Mouse (Mus musculus) small intestine, adult 2 months (tissue): ENCODE results near the gene Grpel1. TPM values are rescaled to one million over a fixed set of nuclear protein-coding genes. Genes with fewer than 3 reads are reported as not detected.

Experiments used
- H3K27ac ChIP-seq: fragments of 200-500 bp; 2 replicates; pipeline ENCODE4 v1.5.1; 2012; ENCODE audit warnings: low read depth, low read length, control low read depth, inconsistent platforms; ENCODE audit not compliant: insufficient read depth
- H3K27me3 ChIP-seq: fragments of 200-500 bp; 2 replicates; pipeline ENCODE4 v1.6.1; 2012; ENCODE audit warnings: mild to moderate bottlenecking, moderate library complexity, low read length, inconsistent platforms; ENCODE audit not compliant: control insufficient read depth, insufficient read depth
- H3K36me3 ChIP-seq: fragments of 200-500 bp; 2 replicates; pipeline ENCODE4 v1.6.1; 2012; ENCODE audit warnings: mild to moderate bottlenecking, low read length, control low read depth, inconsistent platforms; ENCODE audit not compliant: control insufficient read depth, insufficient read depth
- H3K4me1 ChIP-seq: fragments of 200-500 bp; 2 replicates; pipeline ENCODE4 v1.6.1; 2012; ENCODE audit warnings: low read length, inconsistent platforms, mixed read lengths; ENCODE audit not compliant: control insufficient read depth, insufficient read depth, insufficient read length
- H3K4me3 ChIP-seq: fragments of 200-500 bp; 2 replicates; pipeline ENCODE4 v1.5.1; 2012; ENCODE audit warnings: low read depth, mild to moderate bottlenecking, control low read depth, inconsistent platforms, low read length, moderate library complexity
- CTCF ChIP-seq: fragments of 200-500 bp; IDR thresholded peaks from 2 replicates; pipeline ENCODE4 v1.5.1; 2012; ENCODE audit warnings: low read depth, mild to moderate bottlenecking, control low read depth, inconsistent platforms, low read length, moderate library complexity, mixed read lengths; ENCODE audit not compliant: insufficient replicate concordance, insufficient read length; ENCODE audit errors: extremely low read depth
- POLR2A ChIP-seq: fragments of 200-500 bp; IDR thresholded peaks from 2 replicates; pipeline ENCODE4 v1.6.1; 2012; ENCODE audit warnings: low read depth, mild to moderate bottlenecking, control low read depth, inconsistent platforms, low read length, moderate library complexity
- WGBS: fragments of 180-500 bp; shearing (Covaris S2); methylation state at CpG from one replicate; pipeline ENCODE4 v1.1.7; 2018; 5-methylcytosine and 5-hydroxymethylcytosine counted together
- polyA plus RNA-seq: library from polyadenylated mRNA; depleted of rRNA; stranded (reverse); fragments of >200 nt; gene quantifications from 2 replicates; pipeline ENCODE4 v1.2.3, GENCODE M21; 2012

The Grpel1 gene
- polyA plus RNA-seq, 1 experiment, result 9.0 TPM

DNA sequence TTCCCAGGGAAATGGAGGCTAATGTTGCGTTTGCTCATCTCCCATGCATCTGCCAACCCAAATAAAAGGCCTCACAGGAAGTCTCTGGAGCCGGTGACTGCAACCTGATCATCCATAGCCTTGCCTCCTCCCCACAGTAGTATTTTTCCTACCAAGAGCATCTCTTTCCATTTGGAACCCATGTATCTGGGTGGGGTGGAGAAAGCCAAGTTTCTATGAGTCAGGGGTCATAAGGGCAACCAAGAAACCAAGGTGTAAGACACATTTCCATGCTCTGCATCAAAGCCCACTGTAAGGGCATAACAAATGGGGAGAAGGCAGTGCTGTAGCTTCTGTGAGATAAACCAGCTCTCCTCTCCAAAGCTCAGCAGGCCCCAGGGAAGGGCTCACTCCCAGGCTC, 3.6 kb upstream of the Grpel1 start:
- Histone ChIP-seq H3K27me3 (no peaks in the 10 kb centered on the region), H3K4me3 (no peak overlapping the region), H3K27ac (no peak overlapping the region), H3K36me3 (no peaks in the 10 kb centered on the region), H3K4me1 (peaks cover 6% of the 10 kb centered on the region; the same call in 1 of the 2 replicates)
- TF ChIP-seq CTCF (no peak), POLR2A (no peak)
- 72% methylated on average over 2 of the region's 2 CpGs for WGBS

DNA sequence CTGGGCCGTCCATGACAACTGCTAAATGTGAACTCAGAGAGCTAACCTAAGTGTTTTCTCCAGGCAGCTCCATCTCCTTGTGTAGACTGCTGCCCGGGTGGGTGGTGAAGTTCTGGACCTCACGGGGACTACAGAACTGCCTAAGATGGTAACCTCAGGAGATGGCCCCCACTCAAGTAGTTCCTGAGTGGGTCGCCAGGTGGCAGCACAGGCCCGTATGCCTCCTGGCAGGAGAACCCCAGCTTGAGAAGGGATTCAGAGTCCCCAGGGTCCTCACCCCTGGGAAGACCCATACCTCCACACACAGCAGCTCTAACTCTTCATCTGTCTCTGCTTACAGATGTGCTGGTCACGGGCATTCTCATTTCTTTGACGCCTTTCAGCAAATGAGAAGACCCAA, 2.0 kb upstream of the Grpel1 start:
- no peak overlapping the region for H3K4me3 ChIP-seq
- no peaks in the 10 kb centered on the region for H3K27me3 ChIP-seq
- no peak overlapping the region for H3K27ac ChIP-seq
- peaks cover 6% of the 10 kb centered on the region; the same call in 1 of the 2 replicates for H3K4me1 ChIP-seq
- WGBS, result 18% methylated on average over 7 of the region's 7 CpGs
- no peaks in the 10 kb centered on the region for H3K36me3 ChIP-seq
- TF ChIP-seq POLR2A (no peak), CTCF (peak; percentile 97)

DNA sequence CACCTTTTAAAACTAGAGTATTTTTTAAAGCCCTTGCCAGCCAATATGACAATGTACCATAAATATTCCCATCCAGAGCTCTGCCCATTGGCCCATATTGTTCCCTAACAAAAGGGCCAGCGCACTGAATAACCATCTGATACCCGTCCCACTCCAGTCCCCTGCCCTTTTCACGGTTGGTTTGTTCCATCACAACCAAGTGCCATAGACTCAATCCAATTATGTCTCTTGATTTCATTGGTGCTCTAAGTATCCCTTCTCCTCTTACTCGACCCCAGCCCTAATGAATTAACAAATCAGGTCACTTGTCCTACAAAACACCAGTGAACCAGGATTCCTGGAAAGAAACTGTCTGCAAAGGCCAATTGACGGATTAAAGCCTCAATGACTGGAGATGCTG, 1.4 kb upstream of the Grpel1 start:
- TF ChIP-seq CTCF, result no peak

DNA sequence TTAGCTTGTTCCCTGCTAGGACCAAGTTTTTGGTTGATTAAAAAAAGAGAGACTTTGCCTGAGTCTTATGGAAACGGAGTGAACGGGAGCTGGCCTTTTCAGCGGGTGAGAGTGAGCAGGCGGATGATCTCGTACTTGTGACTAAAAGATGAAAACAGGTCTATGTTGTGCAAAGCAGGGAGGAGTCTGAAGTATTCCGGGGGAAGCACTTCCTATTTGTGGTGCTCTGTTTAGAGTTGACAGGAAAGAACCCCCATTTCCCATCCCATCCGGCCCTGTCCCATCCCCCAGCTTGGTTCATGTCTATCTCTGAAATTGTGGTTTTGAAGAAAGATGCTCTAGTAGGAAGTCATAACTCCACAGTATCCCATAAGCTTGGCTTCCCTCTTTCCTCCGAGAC, 1.1 kb downstream of the Grpel1 start:
- no peak for TF ChIP-seq CTCF
- TF ChIP-seq POLR2A, result no peak
- Histone ChIP-seq H3K4me3 (peak overlapping the region; percentile 85; the same call in 1 of the 2 replicates), H3K27me3 (no peaks in the 10 kb centered on the region), H3K4me1 (peaks cover 6% of the 10 kb centered on the region; the same call in 1 of the 2 replicates), H3K27ac (no peak overlapping the region), H3K36me3 (peaks cover 17% of the 10 kb centered on the region)
- WGBS, result 7% methylated on average over 8 of the region's 8 CpGs

More for the DNA sequence above, 1.4 kb upstream of the Grpel1 start:
- 75% methylated on average over 5 of the region's 5 CpGs for WGBS
- Histone ChIP-seq H3K4me3 (no peak overlapping the region), H3K4me1 (peaks cover 6% of the 10 kb centered on the region; the same call in 1 of the 2 replicates), H3K27me3 (no peaks in the 10 kb centered on the region), H3K27ac (no peak overlapping the region), H3K36me3 (0 out of 2 replicates have a peak, but pooled peaks cover under 1% of the 10 kb centered on the region)

DNA sequence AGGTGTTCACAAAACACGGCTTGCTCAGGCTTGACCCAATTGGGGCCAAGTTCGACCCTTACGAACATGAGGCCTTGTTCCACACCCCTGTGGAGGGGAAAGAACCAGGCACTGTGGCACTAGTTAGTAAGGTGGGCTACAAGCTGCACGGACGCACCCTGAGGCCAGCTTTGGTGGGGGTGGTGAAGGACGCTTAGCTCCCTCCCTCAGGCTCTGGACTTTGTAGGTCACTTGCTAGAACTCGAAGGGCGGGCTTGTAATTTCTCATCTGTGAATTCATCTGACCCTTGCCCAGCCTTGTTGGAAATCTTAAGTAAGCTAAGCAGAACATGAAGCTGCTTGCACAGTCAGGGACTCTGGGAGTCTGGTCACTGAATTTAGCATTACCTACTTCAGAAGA, 6.4 kb downstream of the Grpel1 start:
- Histone ChIP-seq H3K4me3 (no peak overlapping the region), H3K27ac (no peak overlapping the region), H3K4me1 (no peaks in the 10 kb centered on the region), H3K36me3 (peaks cover 44% of the 10 kb centered on the region), H3K27me3 (no peaks in the 10 kb centered on the region)
- no peak for TF ChIP-seq POLR2A
- no peak for TF ChIP-seq CTCF
- WGBS, result 92% methylated on average over 8 of the region's 8 CpGs

DNA sequence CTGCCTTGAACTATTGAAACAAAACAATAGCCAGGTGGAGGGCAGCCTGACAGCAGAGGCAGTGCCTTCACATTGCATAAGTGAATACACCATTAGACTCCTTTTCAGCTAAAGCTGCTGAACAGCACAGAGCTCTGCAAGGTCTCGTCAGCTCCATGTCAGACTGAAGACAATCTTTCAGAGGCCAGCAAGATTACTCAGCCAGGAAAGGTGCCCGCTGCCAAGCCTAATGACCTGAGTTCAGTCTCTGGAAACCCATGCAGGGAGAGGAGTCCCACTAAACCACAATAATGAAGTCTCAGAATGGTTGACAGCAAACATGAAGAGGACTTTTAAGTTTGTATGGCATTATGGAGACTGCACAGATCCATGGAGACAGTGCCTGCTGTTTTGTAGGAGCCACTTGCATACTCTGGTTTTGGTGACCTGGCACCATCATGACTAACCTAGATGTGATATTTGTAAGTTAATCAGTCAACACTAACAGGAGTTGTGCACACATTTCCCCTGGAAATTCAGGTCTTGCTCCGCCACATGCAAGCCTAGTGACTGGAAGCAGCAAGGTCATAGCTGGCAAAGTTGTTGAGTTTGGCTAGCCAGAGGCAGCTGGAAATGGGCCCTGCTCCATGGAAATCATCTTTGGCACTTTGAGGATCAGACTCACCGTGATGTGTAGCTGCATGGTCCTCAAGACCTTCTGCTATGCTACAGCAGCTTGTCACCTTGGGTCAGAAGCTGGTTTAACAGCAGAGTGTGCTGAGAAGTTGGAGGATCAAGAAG, 8.3 kb downstream of the Grpel1 start:
- 82% methylated on average over 4 of the region's 4 CpGs for WGBS
- TF ChIP-seq POLR2A (no peak), CTCF (no peak)
- H3K27ac ChIP-seq, result no peak overlapping the region
- no peak overlapping the region for H3K4me3 ChIP-seq
- no peaks in the 10 kb centered on the region for H3K4me1 ChIP-seq
- peaks cover 48% of the 10 kb centered on the region for H3K36me3 ChIP-seq
- H3K27me3 ChIP-seq, result no peaks in the 10 kb centered on the region

DNA sequence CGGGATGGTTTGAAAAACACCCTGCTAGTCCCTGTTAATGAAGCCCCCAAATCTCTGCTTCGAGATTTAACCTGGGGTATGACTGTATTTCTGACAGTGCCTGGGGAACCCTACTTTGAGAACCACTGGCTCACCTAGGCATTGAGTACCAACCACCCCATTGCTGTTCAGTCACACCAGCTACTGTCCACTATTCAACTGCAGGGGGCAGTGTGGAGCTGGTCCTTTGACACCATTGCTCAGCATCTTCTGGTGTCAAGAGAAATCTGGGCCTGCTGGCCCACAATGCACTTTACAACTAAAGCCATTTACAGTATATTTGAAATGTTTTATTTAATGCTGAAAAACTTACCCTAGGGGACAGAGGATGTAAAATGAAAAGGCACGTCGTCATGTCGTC, 9.5 kb downstream of the Grpel1 start:
- Histone ChIP-seq H3K4me3 (no peak overlapping the region), H3K4me1 (no peaks in the 10 kb centered on the region), H3K36me3 (peaks cover 45% of the 10 kb centered on the region), H3K27ac (no peak overlapping the region), H3K27me3 (no peaks in the 10 kb centered on the region)
- 88% methylated on average over 5 of the region's 5 CpGs for WGBS
- TF ChIP-seq POLR2A (no peak), CTCF (peak; percentile 77; the same call in 1 of the 2 replicates)
